Mouse (Mus musculus): ENCODE results near the gene Ccno. TPM values are rescaled to one million over a fixed set of nuclear protein-coding genes. Genes with fewer than 3 reads are reported as not detected.
"Not testable (repeated sequence)": the region's sequence is repeated elsewhere in the genome, so short reads cannot be mapped to it uniquely, and the experiment has no call there.

Ccno gene
- total RNA-seq, 2 experiments from 2014 or later, result 1.1 to 2.1 TPM

- peak; percentile 54 to 55 for DNase-seq (ENCODE audit: low spot score in 2 of 2)
- intact Hi-C loops (cut with DNase I), result no loop called here
Observed at GRCm38 (mm10) chr13:112998427-112999201, 11.0 kb downstream of the Ccno start.

DNA sequence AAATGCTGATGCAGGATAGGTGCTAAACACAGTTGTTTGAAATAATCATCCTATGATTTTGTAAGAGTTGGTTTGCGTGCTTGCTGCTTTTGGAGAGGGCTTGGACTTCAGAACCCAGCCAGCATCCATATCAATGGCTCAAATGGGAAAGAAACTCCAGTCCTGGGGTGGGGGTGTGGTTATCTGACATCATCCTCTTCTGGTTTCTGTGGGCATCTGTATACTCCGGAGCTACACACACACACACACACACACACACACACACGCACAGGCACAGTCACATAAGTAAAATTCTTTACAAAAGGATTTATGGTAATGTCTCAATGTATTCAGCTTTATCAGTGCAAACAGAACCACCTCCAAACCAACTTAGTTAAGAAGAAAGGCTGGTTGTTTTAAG lies 12.5 kb downstream of the Ccno start:
- intact Hi-C loops (cut with DNase I), result no loop called here
- DNase-seq (ENCODE audit: low spot score in 2 of 2), result no peak

GRCm38 (mm10) chr13:113000576-113001318 lies 13.1 kb downstream of the Ccno start:
- no peak for DNase-seq (ENCODE audit: low spot score in 2 of 2)
- intact Hi-C loops (cut with DNase I), result no loop called here

- no peak for DNase-seq (ENCODE audit: low spot score in 2 of 2)
- intact Hi-C loops (cut with DNase I), result no loop called here
Observed at GRCm38 (mm10) chr13:113012683-113013082, 25.1 kb downstream of the Ccno start.

DNA sequence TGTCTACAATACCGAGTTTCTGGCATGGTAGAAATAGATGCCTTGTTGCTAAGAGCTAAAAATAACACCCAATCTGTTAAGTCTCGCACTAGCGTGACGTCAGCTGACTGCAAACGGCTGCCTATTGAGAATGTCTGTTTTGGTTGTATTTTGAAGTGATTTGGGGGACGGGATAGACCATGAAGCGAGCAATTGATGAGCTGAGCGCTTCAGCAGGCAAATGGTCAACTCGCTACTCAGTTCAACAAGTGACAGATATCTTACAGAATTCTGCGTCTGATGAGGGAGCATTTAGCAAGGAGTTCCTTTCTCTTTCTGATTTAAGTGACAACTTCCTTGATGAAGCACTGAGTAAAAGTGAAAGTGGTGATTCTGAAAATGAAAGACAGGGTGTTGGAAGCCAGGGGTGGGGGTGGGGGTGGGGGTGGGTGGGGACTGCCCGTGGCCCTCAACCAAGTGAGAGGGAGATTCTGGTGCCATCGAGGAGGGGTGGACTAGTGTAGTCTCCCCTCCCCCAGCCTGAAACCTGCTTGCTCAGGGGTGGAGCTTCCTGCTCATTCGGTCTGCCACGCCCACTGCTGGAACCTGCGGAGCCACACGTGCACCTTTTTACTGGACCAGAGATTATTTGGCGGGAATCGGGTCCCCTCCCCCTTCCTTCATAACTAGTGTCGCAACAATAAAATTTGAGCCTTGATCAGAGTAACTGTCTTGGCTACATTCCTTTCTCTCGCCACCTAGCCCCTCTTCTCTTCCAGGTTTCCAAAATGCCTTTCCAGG lies 25.8 kb downstream of the Ccno start:
- DNase-seq (ENCODE audit: low spot score in 2 of 2), result peak in 1 of 2 experiments; percentile 46

DNA sequence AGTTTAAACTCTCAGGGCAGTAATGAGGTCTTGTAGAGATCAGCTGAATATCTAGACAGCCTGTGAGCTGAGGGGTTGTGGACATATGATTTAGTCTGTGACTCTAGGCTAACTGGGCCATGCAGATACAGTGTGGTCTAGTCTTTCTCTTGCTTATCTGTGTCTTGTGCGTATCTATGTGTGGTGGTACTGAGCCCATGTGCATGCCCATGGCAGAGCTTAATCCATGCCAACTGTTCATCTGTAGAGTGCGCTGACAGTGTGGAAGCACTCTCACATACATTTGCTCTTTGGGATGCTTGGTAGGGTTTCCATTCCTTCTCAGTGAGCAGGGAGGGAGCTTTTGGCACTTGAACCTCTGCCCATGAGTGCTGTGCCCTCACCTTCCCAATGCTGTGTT lies 33.9 kb downstream of the Ccno start:
- no peak for DNase-seq (ENCODE audit: low spot score in 2 of 2)
- intact Hi-C loops (cut with DNase I), result no loop called here

More for the DNA sequence above, 25.8 kb downstream of the Ccno start:
- intact Hi-C loops (cut with DNase I), result not testable (repeated sequence)

- no peak for DNase-seq (ENCODE audit: low spot score in 2 of 2)
- intact Hi-C loops (cut with DNase I), result no loop called here
Observed at GRCm38 (mm10) chr13:113022467-113022866, 34.9 kb downstream of the Ccno start.

GRCm38 (mm10) chr13:113023274-113024143 lies 35.9 kb downstream of the Ccno start:
- DNase-seq (ENCODE audit: low spot score in 2 of 2), result no peak
- intact Hi-C loops (cut with DNase I), result no loop called here

- peak in 1 of 2 experiments; percentile 27 for DNase-seq (ENCODE audit: low spot score in 2 of 2)
- intact Hi-C loops (cut with DNase I), result loop anchor here (5.0 to 10.0 kb wide), 2 partner anchors 44 to 107 kb away; partner anchors contain the start of genes Ccno, Dhx29 and Mtrex
Observed at GRCm38 (mm10) chr13:113031351-113031750, 43.7 kb downstream of the Ccno start.

DNA sequence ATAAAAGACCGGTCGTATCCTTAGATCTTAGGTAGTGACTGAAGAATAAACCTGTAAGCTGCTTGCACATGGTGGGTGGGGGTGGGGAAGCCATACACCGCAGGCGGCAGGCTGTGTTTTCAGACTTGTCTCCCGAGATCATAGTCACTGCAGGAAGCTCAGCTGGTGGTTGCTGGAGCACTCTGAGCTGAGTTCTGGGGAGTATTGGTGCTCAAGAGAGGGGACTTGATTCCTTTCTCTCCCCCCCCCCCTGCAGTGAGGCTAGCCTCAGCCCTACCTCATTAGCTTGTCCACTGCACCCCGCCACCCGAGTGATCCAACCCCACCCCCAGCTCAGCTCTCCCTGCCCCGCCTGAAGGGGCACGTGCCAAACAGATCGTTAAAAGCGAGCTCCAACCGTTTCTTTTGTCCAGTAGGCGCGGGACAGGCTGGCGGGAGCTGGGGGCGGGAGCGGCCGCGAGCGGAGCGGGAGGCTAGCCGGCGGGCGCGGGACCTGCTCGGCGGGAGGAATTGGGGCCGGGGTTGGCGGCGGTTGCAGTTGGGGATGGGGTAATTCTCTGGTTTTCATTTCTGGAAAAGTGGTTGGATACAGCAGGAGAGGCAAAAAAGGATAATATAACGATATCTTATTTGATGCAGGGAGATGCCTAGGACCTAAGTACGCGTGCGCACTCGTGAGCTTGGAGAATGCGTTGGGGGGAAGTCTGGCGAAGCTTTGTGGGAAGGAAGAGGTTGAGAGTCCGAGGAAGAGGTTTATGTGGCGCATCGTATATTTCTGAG lies 44.4 kb downstream of the Ccno start:
- DNase-seq (ENCODE audit: low spot score in 2 of 2), result peak; percentile 15 to 44
- intact Hi-C loops (cut with DNase I), result loop anchor here (5.0 to 10.0 kb wide), 2 partner anchors 45 to 107 kb away; partner anchors contain the start of genes Ccno, Dhx29 and Mtrex

DNA sequence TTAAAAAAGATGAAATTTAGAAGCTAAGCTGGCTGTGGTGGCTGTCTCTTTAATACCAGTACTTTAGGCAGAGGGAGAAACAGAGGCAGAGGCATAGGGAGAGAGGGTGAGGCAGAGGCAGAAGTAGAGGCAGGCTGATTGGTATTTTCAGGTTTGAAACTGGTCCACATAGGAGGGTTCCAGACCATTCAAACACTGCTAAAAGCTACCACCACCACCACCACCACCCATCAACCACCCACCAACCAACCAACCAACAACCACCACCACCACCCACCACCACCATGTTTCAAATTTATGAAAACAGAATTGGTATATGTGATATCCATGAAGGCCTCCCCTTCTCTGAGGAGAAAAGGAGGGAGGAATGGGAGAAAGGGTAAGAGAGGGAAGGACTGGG lies 45.2 kb downstream of the Ccno start:
- DNase-seq (ENCODE audit: low spot score in 2 of 2), result no peak
- intact Hi-C loops (cut with DNase I), result loop anchor here (5.0 to 10.0 kb wide), 2 partner anchors 46 to 108 kb away; partner anchors contain the start of genes Ccno, Dhx29 and Mtrex

DNA sequence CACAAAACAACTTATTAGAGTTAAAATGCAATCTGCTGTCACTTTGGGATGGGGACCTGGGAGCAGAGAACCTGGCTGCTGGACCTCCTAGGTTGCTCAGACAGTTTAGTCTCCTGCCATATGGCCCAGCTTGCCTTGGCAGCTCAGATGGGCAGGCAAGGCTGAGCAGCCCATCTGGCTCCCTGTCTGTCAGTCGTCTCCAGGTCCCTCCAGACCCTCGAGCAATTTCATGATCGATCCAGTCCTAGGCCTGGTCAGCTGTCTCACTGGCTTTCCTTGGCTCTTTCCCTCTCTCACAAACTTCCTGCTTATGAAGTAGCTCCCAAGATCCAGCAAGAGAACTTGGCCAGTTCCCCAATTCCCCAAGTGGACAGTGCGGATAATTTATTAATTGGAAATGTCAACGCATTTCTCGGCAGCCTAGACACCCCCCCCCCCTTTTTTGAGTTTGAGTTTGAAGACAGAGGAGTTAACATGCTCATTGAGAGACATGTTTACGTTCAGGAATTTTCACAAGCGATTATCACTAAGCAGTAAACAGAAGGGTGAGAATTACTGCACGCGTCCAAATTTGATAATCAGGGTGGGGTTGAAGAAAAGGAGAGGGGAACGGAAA lies 46.8 kb downstream of the Ccno start:
- DNase-seq (ENCODE audit: low spot score in 2 of 2), result no peak
- intact Hi-C loops (cut with DNase I), result loop anchor here (5.0 to 10.0 kb wide), 2 partner anchors 47 to 110 kb away; partner anchors contain the start of genes Ccno, Dhx29 and Mtrex

GRCm38 (mm10) chr13:113034950-113035421 lies 47.4 kb downstream of the Ccno start, which contains the start of gene Cdc20b:
Gene Cdc20b, plus strand, starts transcription at chr13:113035111.
- DNase-seq (ENCODE audit: low spot score in 2 of 2), result peak in 1 of 2 experiments; percentile 29
- intact Hi-C loops (cut with DNase I), result loop anchor here (5.0 to 10.0 kb wide), 3 partner anchors 48 to 348 kb away; partner anchors contain the start of genes Ccno, Dhx29 and Mtrex

DNA sequence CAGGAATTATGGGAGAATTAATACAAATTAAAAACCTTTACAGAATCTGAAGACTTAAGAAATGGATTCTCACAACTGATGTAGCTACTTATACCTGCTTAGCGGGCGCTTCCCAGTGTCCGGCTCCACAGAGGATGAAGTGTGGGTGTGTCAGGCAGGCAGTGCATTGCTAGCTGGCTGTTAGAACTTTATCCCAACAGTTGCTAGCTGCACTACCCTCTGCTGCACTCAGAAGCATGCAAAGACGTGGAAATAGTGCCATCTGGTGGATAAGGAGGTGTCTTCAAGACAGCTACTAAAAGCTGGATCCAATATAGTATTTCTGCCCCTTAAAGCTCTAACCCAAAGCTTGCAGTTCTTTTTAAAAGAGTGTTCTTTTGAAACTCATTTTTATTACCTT lies 48.2 kb downstream of the Ccno start:
- intact Hi-C loops (cut with DNase I), result loop anchor here (5.0 to 10.0 kb wide), 2 partner anchors 111 to 349 kb away; partner anchors contain the start of genes Dhx29 and Mtrex

More for the DNA sequence above, 48.2 kb downstream of the Ccno start:
- DNase-seq (ENCODE audit: low spot score in 2 of 2), result peak; percentile 84 to 88

All from left cerebral cortex, postnatal 14 days (tissue).